Mouse (Mus musculus) small intestine, adult 2 months (tissue): Measurements from ENCODE around the gene Tbxas1. TPM values are rescaled to one million over a fixed set of nuclear protein-coding genes. Genes with fewer than 3 reads are reported as not detected.

Source experiments
- H3K27ac ChIP-seq: fragments of 200-500 bp; 2 replicates; pipeline ENCODE4 v1.5.1; 2012; ENCODE audit warnings: low read depth, low read length, control low read depth, inconsistent platforms; ENCODE audit not compliant: insufficient read depth
- H3K27me3 ChIP-seq: fragments of 200-500 bp; 2 replicates; pipeline ENCODE4 v1.6.1; 2012; ENCODE audit warnings: mild to moderate bottlenecking, moderate library complexity, low read length, inconsistent platforms; ENCODE audit not compliant: control insufficient read depth, insufficient read depth
- H3K36me3 ChIP-seq: fragments of 200-500 bp; 2 replicates; pipeline ENCODE4 v1.6.1; 2012; ENCODE audit warnings: mild to moderate bottlenecking, low read length, control low read depth, inconsistent platforms; ENCODE audit not compliant: control insufficient read depth, insufficient read depth
- H3K4me1 ChIP-seq: fragments of 200-500 bp; 2 replicates; pipeline ENCODE4 v1.6.1; 2012; ENCODE audit warnings: low read length, inconsistent platforms, mixed read lengths; ENCODE audit not compliant: control insufficient read depth, insufficient read depth, insufficient read length
- H3K4me3 ChIP-seq: fragments of 200-500 bp; 2 replicates; pipeline ENCODE4 v1.5.1; 2012; ENCODE audit warnings: low read depth, mild to moderate bottlenecking, control low read depth, inconsistent platforms, low read length, moderate library complexity
- CTCF ChIP-seq: fragments of 200-500 bp; IDR thresholded peaks from 2 replicates; pipeline ENCODE4 v1.5.1; 2012; ENCODE audit warnings: low read depth, mild to moderate bottlenecking, control low read depth, inconsistent platforms, low read length, moderate library complexity, mixed read lengths; ENCODE audit not compliant: insufficient replicate concordance, insufficient read length; ENCODE audit errors: extremely low read depth
- POLR2A ChIP-seq: fragments of 200-500 bp; IDR thresholded peaks from 2 replicates; pipeline ENCODE4 v1.6.1; 2012; ENCODE audit warnings: low read depth, mild to moderate bottlenecking, control low read depth, inconsistent platforms, low read length, moderate library complexity
- WGBS: fragments of 180-500 bp; shearing (Covaris S2); methylation state at CpG from one replicate; pipeline ENCODE4 v1.1.7; 2018; 5-methylcytosine and 5-hydroxymethylcytosine counted together
- polyA plus RNA-seq: library from polyadenylated mRNA; depleted of rRNA; stranded (reverse); fragments of >200 nt; gene quantifications from 2 replicates; pipeline ENCODE4 v1.2.3, GENCODE M21; 2012

Gene Tbxas1
- polyA plus RNA-seq, 1 experiment: 1.8 TPM

GRCm38 (mm10) chr6:38956641-38957040, 81.4 kb downstream of the Tbxas1 start:
- 77% methylated on average over 2 of the region's 2 CpGs for WGBS
- TF ChIP-seq POLR2A (no peak), CTCF (no peak)
- H3K27me3 ChIP-seq: no peaks in the 10 kb centered on the region
- no peaks in the 10 kb centered on the region for H3K36me3 ChIP-seq
- H3K4me3 ChIP-seq: no peak overlapping the region
- no peak overlapping the region for H3K27ac ChIP-seq
- H3K4me1 ChIP-seq: no peaks in the 10 kb centered on the region

DNA sequence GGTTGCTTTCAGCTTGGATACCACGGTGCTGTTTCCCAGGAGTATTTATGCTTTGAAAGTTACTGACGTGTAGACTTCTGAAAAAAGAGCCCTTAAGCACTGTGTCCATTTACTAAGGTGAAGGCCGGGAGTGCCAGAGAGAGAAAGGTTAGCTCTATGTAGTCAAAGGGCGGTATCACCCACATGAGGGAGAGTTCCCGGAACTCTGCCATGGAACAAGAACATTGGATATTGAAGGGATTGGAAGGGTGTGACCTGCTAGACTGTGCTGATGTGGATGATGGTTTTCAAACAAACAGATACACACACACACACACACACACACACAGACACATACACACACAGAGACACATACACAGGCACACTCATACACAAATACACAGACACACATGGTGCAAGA, 82.0 kb downstream of the Tbxas1 start:
- Histone ChIP-seq H3K36me3 (no peaks in the 10 kb centered on the region), H3K27me3 (no peaks in the 10 kb centered on the region), H3K27ac (no peak overlapping the region), H3K4me3 (no peak overlapping the region), H3K4me1 (no peaks in the 10 kb centered on the region)
- WGBS: 90% methylated on average over 5 of the region's 5 CpGs
- TF ChIP-seq POLR2A (no peak), CTCF (no peak)

DNA sequence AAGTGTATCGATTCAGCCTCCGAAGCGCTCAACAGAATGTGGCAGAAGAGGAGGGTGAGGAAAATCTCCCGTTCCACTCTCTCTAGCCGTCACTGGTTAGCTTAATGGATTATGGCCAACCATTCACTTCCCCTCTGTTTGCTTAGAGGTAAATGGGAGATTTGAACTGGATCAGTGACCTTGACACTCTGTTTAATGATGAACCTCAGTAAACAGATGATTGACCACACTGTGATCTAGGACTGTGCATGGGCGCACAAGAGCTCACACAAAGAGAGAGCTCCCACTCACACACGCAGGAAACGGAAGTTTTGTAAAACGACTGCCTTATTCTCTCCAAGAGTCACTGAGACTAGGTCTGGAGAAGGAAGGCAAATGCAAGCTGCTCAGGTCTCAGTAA, 84.3 kb downstream of the Tbxas1 start:
- Histone ChIP-seq H3K4me3 (no peak overlapping the region), H3K36me3 (no peaks in the 10 kb centered on the region), H3K27me3 (no peaks in the 10 kb centered on the region), H3K27ac (no peak overlapping the region), H3K4me1 (no peaks in the 10 kb centered on the region)
- WGBS: 84% methylated on average over 9 of the region's 9 CpGs
- TF ChIP-seq CTCF (no peak), POLR2A (no peak)

- TF ChIP-seq POLR2A (no peak), CTCF (no peak)
- 77% methylated on average over 3 of the region's 3 CpGs for WGBS
- H3K27me3 ChIP-seq: no peaks in the 10 kb centered on the region
- no peak overlapping the region for H3K4me3 ChIP-seq
- no peaks in the 10 kb centered on the region for H3K36me3 ChIP-seq
- no peaks in the 10 kb centered on the region for H3K4me1 ChIP-seq
- H3K27ac ChIP-seq: no peak overlapping the region
Measured at GRCm38 (mm10) chr6:38960367-38960766, 85.2 kb downstream of the Tbxas1 start.

GRCm38 (mm10) chr6:38960791-38961426, 85.7 kb downstream of the Tbxas1 start:
- H3K36me3 ChIP-seq: no peaks in the 10 kb centered on the region
- no peak overlapping the region for H3K4me3 ChIP-seq
- no peaks in the 10 kb centered on the region for H3K27me3 ChIP-seq
- no peak overlapping the region for H3K27ac ChIP-seq
- TF ChIP-seq CTCF (no peak), POLR2A (no peak)
- H3K4me1 ChIP-seq: no peaks in the 10 kb centered on the region
- 70% methylated on average over 12 of the region's 12 CpGs for WGBS

GRCm38 (mm10) chr6:38961427-38962033, 86.3 kb downstream of the Tbxas1 start:
- WGBS: 77% methylated on average over 8 of the region's 8 CpGs
- TF ChIP-seq CTCF (no peak), POLR2A (no peak)
- H3K4me3 ChIP-seq: no peak overlapping the region

DNA sequence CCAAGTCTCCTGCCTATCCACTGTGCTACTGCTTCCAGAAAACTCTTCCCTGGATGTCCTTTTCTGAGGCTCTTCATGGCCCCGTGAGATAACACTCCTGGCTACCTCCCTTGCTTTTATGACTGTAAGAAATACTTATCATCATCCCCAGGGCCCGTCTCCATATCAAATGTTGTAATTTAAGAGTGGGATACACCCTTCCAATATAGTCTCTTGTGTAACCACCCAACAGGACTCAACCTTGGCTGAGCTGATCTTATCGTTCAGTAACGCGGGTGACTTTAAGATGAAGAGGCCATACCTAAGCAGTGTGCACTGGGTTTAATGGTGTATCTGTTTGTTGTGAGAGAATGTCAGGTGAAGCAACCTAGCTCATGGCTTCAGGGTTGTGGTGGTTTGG, 91.6 kb downstream of the Tbxas1 start:
- Histone ChIP-seq H3K27ac (no peak overlapping the region), H3K27me3 (no peaks in the 10 kb centered on the region), H3K36me3 (no peaks in the 10 kb centered on the region), H3K4me1 (no peaks in the 10 kb centered on the region), H3K4me3 (no peak overlapping the region)
- TF ChIP-seq CTCF: no peak
- TF ChIP-seq POLR2A: no peak
- WGBS: 64% methylated on average over 5 of the region's 5 CpGs

More at GRCm38 (mm10) chr6:38961427-38962033, 86.3 kb downstream of the Tbxas1 start:
- Histone ChIP-seq H3K27me3 (no peaks in the 10 kb centered on the region), H3K4me1 (no peaks in the 10 kb centered on the region), H3K27ac (no peak overlapping the region), H3K36me3 (no peaks in the 10 kb centered on the region)

DNA sequence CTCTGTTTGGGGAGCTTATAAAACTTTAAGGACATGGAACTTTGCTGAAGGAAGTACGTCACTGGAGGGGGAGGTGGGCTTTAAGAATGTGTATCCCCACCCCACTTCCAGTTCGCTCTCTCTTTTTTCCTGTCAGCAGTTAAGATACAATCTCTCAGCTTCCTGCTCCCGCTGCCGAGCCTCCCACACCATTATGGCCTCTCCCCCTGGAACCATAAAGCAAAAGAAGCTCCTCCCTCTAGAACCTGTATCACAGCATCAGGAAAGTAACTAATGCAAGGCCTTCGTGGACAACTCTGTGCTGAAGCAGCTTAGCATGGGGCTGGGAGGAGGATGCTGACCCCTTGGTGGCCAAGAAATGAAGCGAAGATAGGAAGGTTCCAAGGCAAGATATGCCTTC, 92.1 kb downstream of the Tbxas1 start:
- TF ChIP-seq POLR2A (no peak), CTCF (no peak)
- no peak overlapping the region for H3K4me3 ChIP-seq
- H3K36me3 ChIP-seq: no peaks in the 10 kb centered on the region
- WGBS: 65% methylated on average over 6 of the region's 6 CpGs
- H3K4me1 ChIP-seq: no peaks in the 10 kb centered on the region
- H3K27me3 ChIP-seq: no peaks in the 10 kb centered on the region
- no peak overlapping the region for H3K27ac ChIP-seq
